Mouse (Mus musculus): ENCODE results near the gene Olfr198.
"Not testable (repeated sequence)": the region's sequence is repeated elsewhere in the genome, so short reads cannot be mapped to it uniquely, and the experiment has no call there.

Gene Olfr198

GRCm38 (mm10) chr16:59203433-59203832 lies at the start of gene Olfr198:
Gene Olfr198 (minus strand): TSS chr16:59203533.
- not testable (repeated sequence) for DNase-seq (ENCODE audit: low spot score in 2 of 2)

DNA sequence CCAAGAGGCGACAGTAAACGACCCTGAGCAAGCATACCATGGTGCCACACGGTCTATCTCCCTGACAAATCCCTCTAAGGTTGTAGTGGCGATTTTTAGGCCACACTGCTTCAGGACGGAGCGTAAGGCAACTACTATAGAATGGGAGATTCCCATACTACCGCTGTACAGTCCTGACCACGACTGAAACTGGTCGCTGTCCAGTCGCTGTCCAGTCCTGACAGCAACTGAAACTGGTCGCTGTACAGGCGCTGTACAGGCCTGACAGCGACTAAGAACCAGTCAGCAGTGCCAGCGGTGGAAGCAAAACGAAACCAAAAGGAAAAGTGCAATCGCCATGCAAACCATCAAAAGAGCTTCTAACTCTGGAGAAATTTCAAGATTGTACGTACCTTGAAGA lies 46.4 kb upstream of the Olfr198 start:
- DNase-seq (ENCODE audit: low spot score in 2 of 2): no peak

DNA sequence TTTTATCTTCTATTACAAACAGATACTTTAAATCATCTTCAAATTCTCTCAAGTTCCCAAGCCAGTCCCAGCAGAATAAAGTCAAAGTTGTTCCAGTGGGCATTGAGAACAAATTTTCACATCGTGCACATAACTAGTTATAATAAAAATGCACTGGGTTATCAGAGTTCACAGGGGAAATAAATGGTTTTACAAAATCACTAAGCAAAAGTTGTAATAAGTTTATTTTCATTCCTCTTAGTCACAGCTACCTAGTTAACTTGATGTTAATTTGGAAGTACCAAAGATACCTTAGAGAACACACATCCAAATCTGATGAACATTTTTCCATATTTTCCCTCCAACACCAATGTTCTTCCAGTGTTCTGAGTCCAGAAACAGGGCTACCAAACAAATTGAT lies 16.3 kb upstream of the Olfr198 start, which contains the start of gene Olfr199:
Gene Olfr199 (minus strand): TSS at position 101 of the 400 bp plus-strand sequence.
- DNase-seq (ENCODE audit: low spot score in 2 of 2): not testable (repeated sequence)

GRCm38 (mm10) chr16:59217861-59218260 lies 14.5 kb upstream of the Olfr198 start:
- DNase-seq (ENCODE audit: low spot score in 2 of 2): not testable (repeated sequence)

DNA sequence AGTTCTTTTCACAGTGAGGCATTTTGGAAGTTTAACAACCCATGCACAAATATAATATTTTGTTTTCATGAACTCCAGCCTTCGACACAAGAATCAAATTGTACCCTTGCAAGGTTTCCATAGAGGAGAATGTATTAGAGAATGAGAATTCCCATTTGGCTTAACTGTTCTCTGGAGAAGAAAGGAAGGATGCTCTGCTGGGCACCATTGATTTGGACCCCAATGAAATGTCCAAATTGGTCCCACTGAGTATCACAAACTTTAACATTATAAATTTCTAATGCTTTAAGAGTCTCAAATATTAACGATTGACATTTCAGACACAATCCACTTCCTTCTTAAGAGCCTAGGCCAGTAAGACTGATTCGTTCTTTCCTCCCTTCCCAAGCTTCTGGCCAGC lies 33.0 kb downstream of the Olfr198 start, which contains the start of gene Olfr196:
Gene Olfr196 (minus strand): TSS at position 101 of the 400 bp plus-strand sequence.
- DNase-seq (ENCODE audit: low spot score in 2 of 2): no peak

GRCm38 (mm10) chr16:59151996-59152395 lies 51.3 kb downstream of the Olfr198 start:
- DNase-seq (ENCODE audit: low spot score in 2 of 2): no peak
